Mouse (Mus musculus) CD4-positive naive resting alpha-beta T cell, adult 76 days (primary cell): ENCODE measurements around the gene Ift74. TPM values are rescaled to one million over a fixed set of nuclear protein-coding genes. Genes with fewer than 3 reads are reported as not detected.

Source experiments
- total RNA-seq: library from RNA; stranded (reverse); gene quantifications from one replicate; pipeline ENCODE4 v1.2.4, GENCODE M21; 2023

Gene Ift74
- 3.4 TPM for total RNA-seq

GRCm38 (mm10) chr4:94613972-94614626 lies at the start of gene Ift74:
Gene Ift74, plus strand, starts transcription at chr4:94614491.

GRCm38 (mm10) chr4:94603031-94603629 lies 11.2 kb upstream of the Ift74 start, which contains the start of gene Plaa:
Gene Plaa, minus strand, starts transcription at chr4:94603244.

GRCm38 (mm10) chr4:94649920-94650319 lies 35.6 kb downstream of the Ift74 start, which contains the start of gene Lrrc19:
Gene Lrrc19, minus strand, starts transcription at chr4:94650144.

GRCm38 (mm10) chr4:94738838-94739731 lies 124.8 kb downstream of the Ift74 start, which contains the start of gene Tek:
Gene Tek, plus strand, starts transcription at chr4:94739289.

Other genes with a start within 250 kb of the Ift74 start
- not detected for gene Gm10306, start 57.9 kb upstream of the Ift74 start, total RNA-seq
- 10.5 TPM for gene Caap1, start 57.7 kb upstream of the Ift74 start, total RNA-seq
- gene Plaa, start 11.2 kb upstream of the Ift74 start, total RNA-seq, result 53.5 TPM
- gene Lrrc19, start 35.7 kb downstream of the Ift74 start, total RNA-seq, result not detected
- gene Tek, start 124.8 kb downstream of the Ift74 start, total RNA-seq, result 0.12 TPM